Mouse (Mus musculus) lung, embryonic 14.5 days (tissue): ENCODE results near the gene Nrf1. TPM values are rescaled to one million over a fixed set of nuclear protein-coding genes. Genes with fewer than 3 reads are reported as not detected.

Source experiments
- ATAC-seq: fragments of 200-750 bp; cut with Nextera tagmentation; 2 replicates; pipeline ENCODE4 v1.8.0; 2017; ENCODE audit warnings: mild to moderate bottlenecking, moderate TSS enrichment, moderate library complexity; ENCODE audit not compliant: insufficient read depth
- DNase-seq: peaks from one replicate; pipeline ENCODE4 v3.0.0-alpha.2; 2015
- H3K27ac ChIP-seq: fragments of 300-500 bp; sonication (generic); 2 replicates; pipeline ENCODE4 v1.5.1; 2014; ENCODE audit warnings: low read depth, mild to moderate bottlenecking, moderate library complexity
- H3K27me3 ChIP-seq: fragments of 300-500 bp; sonication (generic); 2 replicates; pipeline ENCODE4 v1.6.1; 2014; ENCODE audit warnings: low read length, control low read depth; ENCODE audit not compliant: insufficient read depth
- H3K36me3 ChIP-seq: fragments of 300-500 bp; sonication (generic); 2 replicates; pipeline ENCODE4 v1.6.1; 2014; ENCODE audit warnings: control low read depth; ENCODE audit not compliant: insufficient read depth
- H3K4me1 ChIP-seq: fragments of 300-500 bp; sonication (generic); 2 replicates; pipeline ENCODE4 v1.6.1; 2014; ENCODE audit warnings: antibody characterized with exemption, control low read depth; ENCODE audit not compliant: insufficient read depth
- H3K4me2 ChIP-seq: fragments of 300-500 bp; sonication (generic); 2 replicates; pipeline ENCODE4 v1.6.1; 2014; ENCODE audit warnings: mild to moderate bottlenecking
- H3K4me3 ChIP-seq: fragments of 300-500 bp; sonication (generic); 2 replicates; pipeline ENCODE4 v1.5.1; 2014; ENCODE audit warnings: low read depth, low read length
- H3K9ac ChIP-seq: fragments of 300-500 bp; sonication (generic); 2 replicates; pipeline ENCODE4 v1.6.1; 2014
- H3K9me3 ChIP-seq: fragments of 300-500 bp; sonication (generic); 2 replicates; pipeline ENCODE4 v1.6.1; 2016; ENCODE audit warnings: low read depth, low read length, control low read depth
- CTCF ChIP-seq: IDR thresholded peaks from 2 replicates; pipeline ENCODE4 v1.5.1; 2016; ENCODE audit warnings: antibody characterized with exemption, low read depth
- WGBS: fragments of 180-500 bp; shearing (Covaris S2); extraction: QIAGEN DNeasy Blood & Tissue Kit; methylation state at CpG from one replicate; pipeline ENCODE4 v1.1.7; 2014; 5-methylcytosine and 5-hydroxymethylcytosine counted together
- polyA plus RNA-seq: library from polyadenylated mRNA; unstranded; fragments of >200 nt; fragmentation: Nextera tagmentation; extraction: Ambion mirVana; gene quantifications from 2 replicates; pipeline ENCODE4 v1.2.1, GENCODE M21; 2014

Gene Nrf1
- polyA plus RNA-seq, 1 experiment from 2014 or later: 78.0 TPM

- no peaks in the 10 kb centered on the region for H3K9me3 ChIP-seq
- ATAC-seq (no peak), DNase-seq (no peak)
- H3K9ac ChIP-seq: no peak overlapping the region
- no peak overlapping the region for H3K4me3 ChIP-seq
- no peak for TF ChIP-seq CTCF
- H3K4me2 ChIP-seq: no peak overlapping the region
- H3K27ac ChIP-seq: no peak overlapping the region
- H3K27me3 ChIP-seq: no peaks in the 10 kb centered on the region
- H3K4me1 ChIP-seq: no peaks in the 10 kb centered on the region
- WGBS: 78% methylated on average over 4 of the region's 4 CpGs
- no peaks in the 10 kb centered on the region for H3K36me3 ChIP-seq
These were observed 31.2 kb downstream of the Nrf1 start for GRCm38 (mm10) chr6:30078938-30079529.

GRCm38 (mm10) chr6:30081339-30081738 lies 33.6 kb downstream of the Nrf1 start:
- no peaks in the 10 kb centered on the region for H3K27me3 ChIP-seq
- ATAC-seq: no peak
- H3K36me3 ChIP-seq: no peaks in the 10 kb centered on the region
- no peak overlapping the region for H3K9ac ChIP-seq
- no peaks in the 10 kb centered on the region for H3K4me1 ChIP-seq
- H3K9me3 ChIP-seq: no peaks in the 10 kb centered on the region
- WGBS: 71% methylated on average over 3 of the region's 3 CpGs
- no peak overlapping the region for H3K27ac ChIP-seq
- H3K4me2 ChIP-seq: no peak overlapping the region
- H3K4me3 ChIP-seq: no peak overlapping the region
- DNase-seq: peak; percentile 52
- TF ChIP-seq CTCF: peak; percentile 38

- 88% methylated on average over 1 of the region's 1 CpGs for WGBS
- H3K4me2 ChIP-seq: no peak overlapping the region
- no peak overlapping the region for H3K27ac ChIP-seq
- no peak overlapping the region for H3K4me3 ChIP-seq
- no peaks in the 10 kb centered on the region for H3K36me3 ChIP-seq
- no peak for DNase-seq
- H3K4me1 ChIP-seq: no peaks in the 10 kb centered on the region
- ATAC-seq: no peak
- H3K27me3 ChIP-seq: no peaks in the 10 kb centered on the region
- TF ChIP-seq CTCF: no peak
- H3K9ac ChIP-seq: no peak overlapping the region
- H3K9me3 ChIP-seq: no peaks in the 10 kb centered on the region
These were observed 35.5 kb downstream of the Nrf1 start for GRCm38 (mm10) chr6:30083307-30083706.

- DNase-seq (no peak), ATAC-seq (no peak)
- H3K9me3 ChIP-seq: no peaks in the 10 kb centered on the region
- H3K27me3 ChIP-seq: no peaks in the 10 kb centered on the region
- no peak overlapping the region for H3K4me3 ChIP-seq
- no peaks in the 10 kb centered on the region for H3K4me1 ChIP-seq
- H3K36me3 ChIP-seq: peaks cover 15% of the 10 kb centered on the region
- no peak overlapping the region for H3K4me2 ChIP-seq
- WGBS: 56% methylated on average over 2 of the region's 2 CpGs
- no peak overlapping the region for H3K9ac ChIP-seq
- no peak overlapping the region for H3K27ac ChIP-seq
- TF ChIP-seq CTCF: no peak
These were observed 37.6 kb downstream of the Nrf1 start for GRCm38 (mm10) chr6:30085351-30085750.

GRCm38 (mm10) chr6:30091221-30091620 lies 43.4 kb downstream of the Nrf1 start:
- no peak for TF ChIP-seq CTCF
- Histone ChIP-seq H3K27ac (no peak overlapping the region), H3K4me2 (no peak overlapping the region), H3K4me3 (no peak overlapping the region), H3K4me1 (no peaks in the 10 kb centered on the region), H3K9me3 (no peaks in the 10 kb centered on the region), H3K27me3 (no peaks in the 10 kb centered on the region), H3K36me3 (peaks cover 52% of the 10 kb centered on the region), H3K9ac (no peak overlapping the region)
- 54% methylated on average over 4 of the region's 4 CpGs for WGBS
- ATAC-seq (no peak), DNase-seq (peak; percentile 11)

- no peak for TF ChIP-seq CTCF
- Histone ChIP-seq H3K4me1 (no peaks in the 10 kb centered on the region), H3K9ac (no peak overlapping the region), H3K4me2 (no peak overlapping the region), H3K27ac (no peak overlapping the region), H3K4me3 (no peak overlapping the region), H3K27me3 (no peaks in the 10 kb centered on the region), H3K9me3 (no peaks in the 10 kb centered on the region), H3K36me3 (peaks cover 67% of the 10 kb centered on the region)
- ATAC-seq: peak; percentile 38; the same call in 1 of the 2 replicates
- WGBS: 75% methylated on average over 6 of the region's 6 CpGs
- peak; percentile 21 for DNase-seq
These were observed 45.0 kb downstream of the Nrf1 start for GRCm38 (mm10) chr6:30092816-30093215.

- DNase-seq: no peak
These were observed 54.1 kb downstream of the Nrf1 start for GRCm38 (mm10) chr6:30101773-30102415.

More at GRCm38 (mm10) chr6:30101773-30102415, 54.1 kb downstream of the Nrf1 start:
- no peaks in the 10 kb centered on the region for H3K27me3 ChIP-seq
- TF ChIP-seq CTCF: no peak
- ATAC-seq: no peak
- H3K4me1 ChIP-seq: no peaks in the 10 kb centered on the region
- H3K9ac ChIP-seq: no peak overlapping the region
- H3K9me3 ChIP-seq: no peaks in the 10 kb centered on the region
- 76% methylated on average over 12 of the region's 12 CpGs for WGBS
- H3K4me2 ChIP-seq: no peak overlapping the region
- peaks cover 89% of the 10 kb centered on the region for H3K36me3 ChIP-seq
- no peak overlapping the region for H3K4me3 ChIP-seq
- no peak overlapping the region for H3K27ac ChIP-seq
